Mouse (Mus musculus) E14TG2a.4 (cell line): ENCODE measurements at regions not wholly inside any gene's neighbourhood (a gene's known extent, or its start where the extent isn't known, plus 50 kb on each side); places are given as distances from the start of the nearest gene placed in this dataset.

Experiments used
- H3K27me3 ChIP-seq: 2 replicates; pipeline ENCODE4 v1.6.1; 2014; ENCODE audit warnings: low read length, control low read depth; ENCODE audit not compliant: insufficient read depth
- H3K36me3 ChIP-seq: 2 replicates; pipeline ENCODE4 v1.6.1; 2014; ENCODE audit warnings: low read length, control low read depth; ENCODE audit not compliant: insufficient read depth
- H3K4me1 ChIP-seq: replicated peaks from 2 replicates; pipeline ENCODE4 v1.6.1; 2014; ENCODE audit warnings: low read depth, low read length, control low read depth
- H3K4me3 ChIP-seq: replicated peaks from 2 replicates; pipeline ENCODE4 v1.5.1; 2014; ENCODE audit warnings: mild to moderate bottlenecking, low read length
- H3K9me3 ChIP-seq: 2 replicates; pipeline ENCODE4 v1.6.1; 2014; ENCODE audit warnings: low read length, control low read depth
- CTCF ChIP-seq: conservative IDR thresholded peaks from 2 replicates; pipeline ENCODE4 v1.5.1; 2014; ENCODE audit warnings: low read length
- NANOG ChIP-seq: IDR thresholded peaks from 2 replicates; pipeline ENCODE4 v1.6.1; 2014; ENCODE audit warnings: borderline replicate concordance, low read length, mixed read lengths
- POU5F1 ChIP-seq: IDR thresholded peaks from 2 replicates; pipeline ENCODE4 v1.6.1; 2014; ENCODE audit warnings: low read length, borderline replicate concordance

- TF ChIP-seq NANOG, result no peak
- TF ChIP-seq POU5F1, result no peak
- Histone ChIP-seq H3K4me1 (no peaks in the 10 kb centered on the region), H3K9me3 (no peaks in the 10 kb centered on the region)
These were observed 176.4 kb downstream of the Trib2 start for GRCm38 (mm10) chr12:15640320-15640719.

DNA sequence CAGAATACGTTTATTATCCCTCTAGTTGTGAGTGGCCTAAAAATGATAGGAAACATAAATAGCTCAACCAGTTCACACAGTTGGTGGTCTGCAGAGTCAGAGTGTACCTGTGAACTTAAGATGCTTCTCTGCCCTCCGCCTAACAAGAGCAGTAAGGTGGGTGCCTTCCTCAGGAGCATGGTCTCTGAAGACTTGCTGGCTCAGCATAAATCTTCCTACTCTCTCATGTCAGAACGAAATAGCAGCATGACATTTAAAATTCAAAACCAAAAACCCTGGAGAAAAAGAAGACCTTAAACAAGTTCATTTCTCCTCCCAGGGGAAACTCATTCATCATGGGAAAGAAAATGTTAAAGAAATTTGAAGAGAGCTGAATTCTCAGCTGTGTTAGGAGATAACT, 186.8 kb downstream of the Trib2 start:
- H3K36me3 ChIP-seq, result no peaks in the 10 kb centered on the region

More at GRCm38 (mm10) chr12:15640320-15640719, 176.4 kb downstream of the Trib2 start:
- Histone ChIP-seq H3K27me3 (no peaks in the 10 kb centered on the region), H3K36me3 (no peaks in the 10 kb centered on the region), H3K4me3 (no peak overlapping the region)

GRCm38 (mm10) chr12:15619521-15619920, 197.2 kb downstream of the Trib2 start:
- H3K4me3 ChIP-seq, result no peak overlapping the region
- TF ChIP-seq POU5F1 (no peak), CTCF (no peak), NANOG (no peak)
- no peaks in the 10 kb centered on the region for H3K9me3 ChIP-seq
- H3K4me1 ChIP-seq, result no peaks in the 10 kb centered on the region
- H3K36me3 ChIP-seq, result no peaks in the 10 kb centered on the region
- no peaks in the 10 kb centered on the region for H3K27me3 ChIP-seq

More for the DNA sequence above, 186.8 kb downstream of the Trib2 start:
- Histone ChIP-seq H3K4me3 (no peak overlapping the region), H3K4me1 (no peaks in the 10 kb centered on the region), H3K9me3 (no peaks in the 10 kb centered on the region), H3K27me3 (no peaks in the 10 kb centered on the region)
- TF ChIP-seq NANOG (no peak), CTCF (no peak), POU5F1 (no peak)

- Histone ChIP-seq H3K4me3 (no peak overlapping the region), H3K9me3 (no peaks in the 10 kb centered on the region), H3K27me3 (no peaks in the 10 kb centered on the region), H3K4me1 (no peaks in the 10 kb centered on the region), H3K36me3 (no peaks in the 10 kb centered on the region)
- TF ChIP-seq CTCF (no peak), POU5F1 (no peak), NANOG (no peak)
These were observed 199.4 kb downstream of the Trib2 start for GRCm38 (mm10) chr12:15617312-15617711.

DNA sequence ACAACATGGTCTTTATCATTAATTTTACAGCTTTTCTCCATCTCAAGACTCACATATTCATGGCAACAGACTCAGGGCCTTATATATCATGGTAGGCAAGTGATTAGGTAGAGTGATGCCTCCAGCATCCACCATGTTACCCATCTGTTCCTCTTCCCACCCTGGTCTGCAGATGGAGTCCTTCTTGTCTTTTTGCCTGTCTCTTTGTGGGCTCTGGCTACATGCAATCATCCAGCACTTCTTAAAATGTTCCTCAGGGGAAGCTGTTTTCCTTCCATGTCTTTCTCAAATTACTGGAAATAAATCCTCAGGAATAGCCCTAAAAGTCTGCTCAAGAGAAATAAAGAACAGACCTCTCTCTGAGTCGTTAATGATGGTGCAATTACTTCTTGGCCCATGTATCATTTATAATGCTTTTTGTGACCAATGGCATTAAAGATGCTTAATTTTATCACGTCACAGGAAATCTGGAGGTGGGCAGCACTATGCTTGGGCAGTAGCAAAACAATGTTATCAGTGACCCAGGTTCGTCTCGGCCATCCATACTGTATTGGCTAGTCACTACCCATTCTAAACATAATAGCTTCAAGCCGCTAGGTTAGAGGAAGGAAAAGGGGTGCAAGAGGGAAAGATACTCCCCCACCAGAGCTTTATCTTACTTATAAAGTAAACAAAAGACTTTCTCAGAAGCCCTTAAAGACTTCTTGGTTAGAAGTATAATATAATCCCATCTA, 204.7 kb downstream of the Trib2 start:
- Histone ChIP-seq H3K36me3 (no peaks in the 10 kb centered on the region), H3K4me3 (no peak overlapping the region), H3K9me3 (no peaks in the 10 kb centered on the region), H3K4me1 (no peaks in the 10 kb centered on the region), H3K27me3 (no peaks in the 10 kb centered on the region)
- TF ChIP-seq POU5F1 (no peak), CTCF (no peak), NANOG (no peak)

- no peaks in the 10 kb centered on the region for H3K9me3 ChIP-seq
- TF ChIP-seq CTCF, result no peak
- TF ChIP-seq POU5F1, result no peak
- TF ChIP-seq NANOG, result no peak
- no peaks in the 10 kb centered on the region for H3K36me3 ChIP-seq
- no peaks in the 10 kb centered on the region for H3K4me1 ChIP-seq
- H3K27me3 ChIP-seq, result no peaks in the 10 kb centered on the region
- no peak overlapping the region for H3K4me3 ChIP-seq
These were observed 209.6 kb downstream of the Trib2 start for GRCm38 (mm10) chr12:15607091-15607490.

DNA sequence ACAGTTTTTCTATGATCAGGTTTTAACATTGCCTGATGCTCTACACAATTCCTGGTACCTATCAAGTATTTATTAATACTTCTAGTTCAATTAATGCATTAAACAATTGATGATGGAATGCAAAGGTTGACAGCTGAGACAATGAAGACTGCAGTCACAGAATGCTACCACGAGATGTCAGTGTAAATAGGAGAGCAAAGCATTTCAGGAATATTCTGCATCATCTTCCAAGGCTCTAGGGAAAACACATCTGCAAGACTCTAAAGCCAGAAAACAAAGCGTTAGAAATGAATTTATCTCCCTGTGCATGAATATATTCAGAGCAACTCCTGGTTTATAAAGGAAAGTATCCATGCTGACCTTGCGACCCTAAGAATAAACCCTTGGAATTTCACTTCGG, 210.6 kb downstream of the Trib2 start:
- H3K27me3 ChIP-seq, result no peaks in the 10 kb centered on the region

GRCm38 (mm10) chr12:15604630-15605029, 212.1 kb downstream of the Trib2 start:
- Histone ChIP-seq H3K4me1 (no peaks in the 10 kb centered on the region), H3K27me3 (no peaks in the 10 kb centered on the region), H3K9me3 (no peaks in the 10 kb centered on the region), H3K36me3 (no peaks in the 10 kb centered on the region), H3K4me3 (no peak overlapping the region)
- TF ChIP-seq POU5F1 (no peak), CTCF (no peak), NANOG (no peak)

More for the DNA sequence above, 210.6 kb downstream of the Trib2 start:
- Histone ChIP-seq H3K9me3 (no peaks in the 10 kb centered on the region), H3K4me1 (no peaks in the 10 kb centered on the region), H3K4me3 (no peak overlapping the region), H3K36me3 (no peaks in the 10 kb centered on the region)
- TF ChIP-seq CTCF (peak; percentile 28), NANOG (no peak)

DNA sequence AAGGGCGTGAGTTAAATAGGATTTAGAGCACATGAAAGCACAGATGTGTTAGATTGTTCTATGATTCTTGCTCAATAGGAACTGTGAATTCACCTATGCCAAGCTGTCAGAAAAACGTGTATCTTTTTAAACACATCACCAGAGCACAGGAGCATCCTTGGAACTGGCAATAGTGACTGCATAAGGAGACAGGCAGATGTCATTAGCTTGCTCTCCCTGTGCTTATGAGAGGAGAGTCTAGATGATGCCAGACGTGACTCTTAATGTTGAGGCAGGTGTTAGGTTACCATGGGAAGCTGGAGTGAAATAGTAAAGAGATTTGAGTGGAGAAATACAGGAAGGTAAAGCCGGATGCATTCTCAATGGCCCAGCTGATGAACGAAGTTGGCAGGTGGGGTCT, 212.8 kb downstream of the Trib2 start:
- Histone ChIP-seq H3K27me3 (no peaks in the 10 kb centered on the region), H3K36me3 (no peaks in the 10 kb centered on the region), H3K9me3 (no peaks in the 10 kb centered on the region), H3K4me1 (no peaks in the 10 kb centered on the region), H3K4me3 (no peak overlapping the region)
- TF ChIP-seq CTCF, result no peak
- TF ChIP-seq NANOG, result no peak
- TF ChIP-seq POU5F1, result no peak
